Mouse (Mus musculus) cerebellum, adult 11-12 months (tissue): ENCODE data around the gene Zglp1.
A peak's percentile ranks its signal among the peaks of the same experiment; 100 is the strongest.

Experiments
- DNase-seq: peaks from one replicate; pipeline ENCODE4 v3.0.0; 2022

Zglp1 gene

GRCm38 (mm10) chr9:21067006-21067684 lies at the start of gene Zglp1:
Gene Zglp1, minus strand, starts transcription at chr9:21067093.
- no peak for DNase-seq

- DNase-seq: no peak
Observed at GRCm38 (mm10) chr9:21115105-21115504, 48.2 kb upstream of the Zglp1 start.

GRCm38 (mm10) chr9:21114190-21114589 lies 47.3 kb upstream of the Zglp1 start:
- no peak for DNase-seq

GRCm38 (mm10) chr9:21113751-21114150 lies 46.9 kb upstream of the Zglp1 start:
- DNase-seq: no peak

- no peak for DNase-seq
Observed at GRCm38 (mm10) chr9:21107607-21108237, 40.8 kb upstream of the Zglp1 start.

GRCm38 (mm10) chr9:21105760-21106564 lies 39.1 kb upstream of the Zglp1 start:
- DNase-seq: no peak

GRCm38 (mm10) chr9:21104814-21105213 lies 37.9 kb upstream of the Zglp1 start:
- no peak for DNase-seq

- DNase-seq: no peak
Observed at GRCm38 (mm10) chr9:21102076-21102475, 35.2 kb upstream of the Zglp1 start.

- DNase-seq: no peak
Observed at GRCm38 (mm10) chr9:21100447-21101161, 33.7 kb upstream of the Zglp1 start.

GRCm38 (mm10) chr9:21097793-21098192 lies 30.9 kb upstream of the Zglp1 start:
- no peak for DNase-seq

GRCm38 (mm10) chr9:21095958-21096357 lies 29.1 kb upstream of the Zglp1 start:
- no peak for DNase-seq

- DNase-seq: peak; percentile 33
Observed at GRCm38 (mm10) chr9:21093423-21093822, 26.5 kb upstream of the Zglp1 start.

- DNase-seq: peak; percentile 99
Observed at GRCm38 (mm10) chr9:21091707-21092320, 24.9 kb upstream of the Zglp1 start, which contains the start of the genes Gm38431 and Raver1. Gene Gm38431, minus strand, starts transcription at chr9:21091997. Gene Raver1, minus strand, starts transcription at chr9:21092008.

- DNase-seq: peak; percentile 49
Observed at GRCm38 (mm10) chr9:21090972-21091706, 24.2 kb upstream of the Zglp1 start.

GRCm38 (mm10) chr9:21090537-21090936 lies 23.6 kb upstream of the Zglp1 start:
- DNase-seq: peak; percentile 46

GRCm38 (mm10) chr9:21083324-21083723 lies 16.4 kb upstream of the Zglp1 start:
- no peak for DNase-seq

- no peak for DNase-seq
Observed at GRCm38 (mm10) chr9:21081127-21081526, 14.2 kb upstream of the Zglp1 start.

- no peak for DNase-seq
Observed at GRCm38 (mm10) chr9:21075625-21076024, 8.7 kb upstream of the Zglp1 start.

- no peak for DNase-seq
Observed at GRCm38 (mm10) chr9:21074173-21074572, 7.3 kb upstream of the Zglp1 start.

- DNase-seq: peak; percentile 89
Observed at GRCm38 (mm10) chr9:21073044-21073840, 6.3 kb upstream of the Zglp1 start, which contains the start of the genes Gm49373 and Fdx1l. Gene Gm49373, minus strand, starts transcription at chr9:21073096. Gene Fdx1l, minus strand, starts transcription at chr9:21073614.

GRCm38 (mm10) chr9:21072641-21073040 lies 5.7 kb upstream of the Zglp1 start:
- no peak for DNase-seq
